Mouse (Mus musculus): ENCODE results near the gene Bloc1s3. TPM values are rescaled to one million over a fixed set of nuclear protein-coding genes. Genes with fewer than 3 reads are reported as not detected.
A peak's percentile ranks its signal among the peaks of the same experiment; 100 is the strongest.

The Bloc1s3 gene
- polyA plus RNA-seq, 1 experiment from 2014 or later, result 4.3 TPM

DNA sequence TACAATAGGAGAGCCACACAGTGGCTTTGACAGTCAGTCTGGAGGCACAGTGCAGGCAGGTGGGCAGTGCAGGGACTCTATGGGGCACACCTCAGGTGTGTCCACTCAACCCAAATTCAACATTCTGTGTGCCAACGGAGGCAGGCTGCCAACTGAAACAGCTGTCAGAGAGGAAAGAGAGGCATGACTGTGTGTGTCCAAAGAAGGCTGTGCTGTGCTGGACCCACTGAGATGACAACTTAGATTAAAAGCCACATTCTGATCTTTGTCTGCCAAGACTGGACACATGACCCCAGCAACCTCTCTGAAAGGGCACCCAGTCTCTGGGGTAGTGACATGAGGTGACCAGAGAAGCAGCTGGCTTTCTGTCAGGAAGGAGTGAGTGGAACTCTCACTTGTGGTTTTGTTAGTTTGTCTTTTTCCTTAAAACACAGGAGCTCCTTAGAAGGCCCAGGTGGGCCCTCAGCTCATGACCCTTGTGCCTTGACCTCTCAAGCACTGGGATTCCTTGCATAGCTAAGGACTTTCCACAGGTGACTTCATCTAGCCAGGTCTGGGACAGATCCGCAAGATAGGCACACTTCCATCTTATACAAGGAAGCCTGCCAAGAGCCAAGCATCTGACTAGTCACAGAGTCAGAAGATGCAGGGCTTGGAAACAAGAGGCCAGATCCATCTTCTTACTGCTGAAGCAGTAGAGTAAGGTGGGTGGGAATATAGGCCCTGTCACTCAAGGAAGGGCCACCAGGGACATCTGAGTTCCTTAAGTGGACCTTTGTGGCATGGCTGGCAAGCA is 32.8 kb upstream of the Bloc1s3 start:
- no peak for ATAC-seq (ENCODE audit: low FRiP score, low read depth)
- Histone ChIP-seq H3K27ac (replicated peaks) (no peak overlapping the region), H3K4me3 (no peak overlapping the region), H3K9me3 (no peaks in the 10 kb centered on the region), H3K36me3 (no peaks in the 10 kb centered on the region), H3K27me3 (no peaks in the 10 kb centered on the region), H3K4me1 (peaks cover 16% of the 10 kb centered on the region), H3K4me2 (replicated peaks) (no peak overlapping the region), H3K9ac (replicated peaks) (no peak overlapping the region)
- 92% methylated on average over 2 of the region's 2 CpGs for WGBS

DNA sequence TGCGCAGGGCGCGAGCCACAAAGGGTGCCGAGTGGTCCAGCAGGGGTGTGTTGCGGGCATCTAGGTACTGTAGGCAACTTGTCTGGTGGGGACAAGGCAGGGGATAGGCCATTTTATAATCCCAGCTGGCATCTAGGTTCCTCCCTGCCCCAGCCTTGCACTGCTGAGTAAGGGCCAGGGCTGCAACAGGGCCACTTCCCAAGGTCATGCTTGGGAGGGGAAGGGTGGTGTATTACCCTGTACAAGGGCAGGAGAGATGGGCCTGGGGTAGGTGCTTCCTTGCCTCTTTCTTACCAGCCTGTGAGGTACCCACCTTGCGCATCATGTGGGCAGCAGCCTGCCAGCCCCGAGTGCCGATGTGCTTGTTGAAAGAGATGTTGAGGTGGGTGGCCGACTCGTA is 26.5 kb upstream of the Bloc1s3 start:
- ATAC-seq (ENCODE audit: low FRiP score, low read depth), result no peak
- no peaks in the 10 kb centered on the region for H3K27me3 ChIP-seq
- no peak overlapping the region for H3K4me3 ChIP-seq
- 0 out of 2 replicates have a peak, but pooled peaks cover 3% of the 10 kb centered on the region for H3K4me1 ChIP-seq
- no peaks in the 10 kb centered on the region for H3K9me3 ChIP-seq
- WGBS, result 98% methylated on average over 10 of the region's 10 CpGs
- peaks cover 59% of the 10 kb centered on the region for H3K36me3 ChIP-seq
- H3K9ac ChIP-seq (replicated peaks), result no peak overlapping the region
- H3K27ac ChIP-seq (replicated peaks), result no peak overlapping the region
- H3K4me2 ChIP-seq (replicated peaks), result no peak overlapping the region

DNA sequence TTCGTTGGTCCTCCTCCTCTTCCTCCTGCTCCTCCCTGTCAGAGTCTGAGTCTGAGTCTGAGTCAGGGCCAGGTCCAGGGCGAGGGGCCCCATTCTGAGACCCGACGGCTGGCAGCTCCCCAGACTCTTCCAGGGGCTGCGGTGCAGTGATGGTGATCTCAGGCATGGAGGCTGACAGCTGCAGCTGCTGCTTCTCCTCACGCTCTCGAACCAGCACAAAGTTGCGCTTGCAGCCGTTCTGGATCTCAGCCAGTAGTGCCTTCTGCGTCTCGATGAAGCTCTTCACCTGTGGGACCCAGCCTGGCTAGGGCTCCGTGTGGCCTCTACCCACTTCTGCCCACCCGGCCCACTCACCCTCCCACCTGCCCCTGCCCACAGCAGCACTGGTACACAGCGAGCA is 24.1 kb upstream of the Bloc1s3 start:
- no peak overlapping the region for H3K4me2 ChIP-seq (replicated peaks)
- no peak overlapping the region for H3K4me3 ChIP-seq
- H3K9ac ChIP-seq (replicated peaks), result no peak overlapping the region
- ATAC-seq (ENCODE audit: low FRiP score, low read depth), result no peak
- H3K4me1 ChIP-seq, result no peaks in the 10 kb centered on the region
- peaks cover 70% of the 10 kb centered on the region for H3K36me3 ChIP-seq
- WGBS, result 95% methylated on average over 14 of the region's 14 CpGs
- no peak overlapping the region for H3K27ac ChIP-seq (replicated peaks)
- H3K9me3 ChIP-seq, result no peaks in the 10 kb centered on the region
- no peaks in the 10 kb centered on the region for H3K27me3 ChIP-seq

DNA sequence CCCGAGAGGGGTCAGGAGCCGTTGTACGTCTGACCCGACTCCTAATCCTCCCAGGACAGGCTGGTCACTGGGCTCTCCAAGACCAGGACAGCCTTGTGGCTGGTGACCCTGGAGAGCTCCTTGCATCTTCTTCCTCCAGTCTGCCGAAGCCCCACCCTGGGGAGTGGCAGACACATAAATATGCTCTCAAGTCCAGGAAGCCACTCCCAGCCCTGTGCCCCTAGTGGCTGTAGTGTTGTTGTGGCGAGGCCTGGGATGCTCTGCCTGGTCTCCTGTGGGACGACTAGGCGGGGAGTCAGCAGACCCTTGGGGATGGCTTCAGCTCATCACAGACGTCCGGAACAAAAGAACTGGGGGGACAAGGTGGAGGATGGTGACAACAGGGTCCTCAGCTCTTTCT is 22.9 kb upstream of the Bloc1s3 start:
- no peak for ATAC-seq (ENCODE audit: low FRiP score, low read depth)
- 81% methylated on average over 10 of the region's 10 CpGs for WGBS
- Histone ChIP-seq H3K4me3 (no peak overlapping the region), H3K4me1 (no peaks in the 10 kb centered on the region), H3K27me3 (0 out of 2 replicates have a peak, but pooled peaks cover 3% of the 10 kb centered on the region), H3K27ac (replicated peaks) (no peak overlapping the region), H3K9ac (replicated peaks) (no peak overlapping the region), H3K9me3 (no peaks in the 10 kb centered on the region), H3K4me2 (replicated peaks) (no peak overlapping the region), H3K36me3 (peaks cover 70% of the 10 kb centered on the region)

DNA sequence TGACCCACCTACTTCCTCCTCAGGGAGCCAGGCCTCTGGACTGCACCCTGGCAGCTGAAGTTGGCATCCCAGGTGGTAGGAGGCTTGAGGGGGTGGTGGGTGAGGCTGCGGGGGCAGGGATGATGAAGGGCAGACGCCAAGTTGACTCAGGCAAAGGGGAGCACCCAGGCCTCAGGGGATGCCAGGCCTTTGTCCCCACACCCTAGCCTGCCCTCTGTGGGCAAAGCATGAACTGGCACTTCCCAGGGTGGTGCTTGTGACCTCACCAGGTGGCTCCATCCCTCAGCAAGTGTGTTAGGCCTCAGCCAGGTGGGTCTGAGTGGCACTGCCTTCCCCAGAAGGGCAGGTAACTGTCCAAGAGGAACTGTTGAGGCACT is 16.9 kb upstream of the Bloc1s3 start:
- Histone ChIP-seq H3K27ac (replicated peaks) (no peak overlapping the region), H3K27me3 (peaks cover 63% of the 10 kb centered on the region), H3K36me3 (peaks cover 16% of the 10 kb centered on the region; the same call in 1 of the 2 replicates), H3K4me2 (replicated peaks) (no peak overlapping the region), H3K4me1 (peaks cover 22% of the 10 kb centered on the region), H3K9ac (replicated peaks) (no peak overlapping the region), H3K4me3 (no peak overlapping the region), H3K9me3 (no peaks in the 10 kb centered on the region)
- WGBS, result 56% methylated on average over 2 of the region's 2 CpGs
- ATAC-seq (ENCODE audit: low FRiP score, low read depth), result no peak

DNA sequence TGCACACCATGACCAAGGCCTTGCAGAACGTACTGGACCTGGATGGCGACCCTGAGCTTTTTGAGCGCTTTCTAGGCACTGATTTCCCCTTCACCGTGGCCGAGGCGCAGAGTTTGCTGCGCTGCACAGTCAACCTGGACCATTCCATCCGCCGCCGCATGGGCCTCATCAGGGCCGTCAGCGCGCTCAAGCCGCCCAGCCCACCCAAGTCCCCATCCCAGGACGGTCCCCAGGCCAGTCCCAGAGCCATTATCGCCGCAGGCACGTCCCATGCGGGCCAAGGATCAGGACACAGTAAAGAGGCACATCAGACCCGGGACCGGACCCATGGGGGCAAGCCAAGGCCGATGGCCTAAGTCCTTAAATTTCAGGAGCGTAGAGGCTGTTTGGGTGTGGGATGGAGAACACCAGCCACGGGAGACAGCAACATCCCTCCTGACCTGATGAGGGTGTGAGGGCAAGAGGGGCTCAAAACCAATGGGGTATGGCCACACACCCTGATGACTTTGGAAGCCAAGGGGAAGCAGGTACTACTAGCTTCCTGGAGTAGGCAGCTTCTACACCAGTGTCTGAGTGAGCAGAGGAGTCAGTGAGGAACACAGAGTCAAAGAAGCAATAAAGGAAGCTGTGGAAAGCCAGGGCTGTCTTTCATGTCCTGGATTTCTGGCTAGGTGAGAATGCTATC is 16.4 kb upstream of the Bloc1s3 start:
- Histone ChIP-seq H3K27ac (replicated peaks) (no peak overlapping the region), H3K4me1 (peaks cover 27% of the 10 kb centered on the region), H3K4me3 (peak overlapping the region; percentile 42), H3K36me3 (peaks cover 10% of the 10 kb centered on the region; the same call in 1 of the 2 replicates), H3K4me2 (replicated peaks) (peak overlapping the region; percentile 68), H3K27me3 (peaks cover 68% of the 10 kb centered on the region), H3K9ac (replicated peaks) (peak overlapping the region; percentile 44; the same call in 1 of the 2 replicates), H3K9me3 (no peaks in the 10 kb centered on the region)
- 14% methylated on average over 24 of the region's 24 CpGs for WGBS
- peak; percentile 39; the same call in 1 of the 2 replicates for ATAC-seq (ENCODE audit: low FRiP score, low read depth)

DNA sequence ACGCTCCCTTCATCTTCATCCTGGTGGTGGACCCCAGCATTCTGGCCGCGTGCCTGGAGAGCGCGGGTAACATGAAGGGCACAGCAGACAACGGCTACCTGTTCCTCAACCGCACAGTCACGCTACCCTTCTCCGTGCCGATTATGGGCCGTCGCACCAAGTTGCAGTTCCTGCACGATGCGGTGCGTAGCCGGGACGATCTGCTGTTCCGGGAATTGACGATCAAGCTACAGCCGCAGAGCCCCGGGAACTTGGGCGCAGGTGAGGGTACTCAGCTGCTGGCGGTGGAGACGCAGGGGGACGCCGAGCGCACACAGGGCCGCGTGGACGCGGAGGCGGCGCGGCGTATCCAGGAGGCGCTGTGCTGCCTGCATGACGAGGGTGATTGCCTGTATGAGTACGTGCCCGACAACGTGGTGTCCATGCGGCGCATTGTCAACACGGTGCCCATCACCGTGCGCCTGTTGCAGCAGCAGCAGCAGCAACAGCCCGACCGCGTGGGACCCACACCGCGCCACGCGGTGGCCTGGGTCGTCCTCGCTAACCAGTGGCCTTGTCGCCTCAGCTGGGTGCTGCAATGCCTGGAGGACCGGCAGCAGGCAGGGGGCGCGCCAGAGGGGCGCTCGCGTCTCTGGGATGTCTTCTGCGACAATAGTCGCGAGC is 15.7 kb upstream of the Bloc1s3 start:
- Histone ChIP-seq H3K36me3 (peaks cover 4% of the 10 kb centered on the region; the same call in 1 of the 2 replicates), H3K27me3 (peaks cover 75% of the 10 kb centered on the region), H3K4me2 (replicated peaks) (peak overlapping the region; percentile 68), H3K4me3 (peak overlapping the region; percentile 42), H3K4me1 (peaks cover 28% of the 10 kb centered on the region), H3K9ac (replicated peaks) (peak overlapping the region; percentile 44), H3K27ac (replicated peaks) (no peak overlapping the region), H3K9me3 (no peaks in the 10 kb centered on the region)
- ATAC-seq (ENCODE audit: low FRiP score, low read depth), result peak; percentile 55
- WGBS, result 2% methylated on average over 64 of the region's 64 CpGs

DNA sequence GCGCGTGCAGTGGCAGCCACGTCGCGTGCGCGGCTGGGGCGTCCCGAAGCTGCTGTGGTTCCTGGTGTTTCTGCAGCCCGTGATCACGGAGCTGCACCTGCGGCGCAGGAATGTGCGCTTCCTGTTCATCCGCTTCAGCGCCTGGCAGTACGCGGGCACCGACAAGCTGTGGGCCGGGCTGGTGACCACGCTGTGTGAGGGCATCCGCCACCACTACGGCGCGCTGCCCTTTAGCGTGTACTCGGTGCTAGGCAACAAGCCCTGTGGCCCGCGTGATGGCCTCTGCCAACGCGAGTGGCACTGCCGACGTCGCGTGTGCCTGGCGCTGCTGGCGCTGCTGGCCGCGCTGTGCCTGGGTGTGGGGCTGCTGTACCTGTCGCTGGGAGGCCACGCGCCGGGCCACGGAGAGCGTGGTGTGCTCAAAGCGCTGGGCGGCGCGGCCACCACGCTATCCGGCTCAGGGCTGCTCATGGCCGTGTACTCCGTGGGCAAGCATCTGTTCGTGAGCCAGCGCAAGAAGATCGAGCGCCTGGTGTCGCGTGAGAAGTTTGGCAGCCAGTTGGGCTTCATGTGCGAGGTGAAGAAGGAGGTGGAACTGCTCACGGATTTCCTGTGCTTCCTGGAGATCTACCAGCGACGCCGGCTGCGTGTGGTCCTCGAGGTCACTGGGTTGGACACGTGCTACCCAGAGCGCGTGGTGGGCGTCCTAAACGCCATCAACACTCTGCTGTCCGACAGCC is 15.0 kb upstream of the Bloc1s3 start:
- no peak overlapping the region for H3K27ac ChIP-seq (replicated peaks)
- WGBS, result 14% methylated on average over 72 of the region's 72 CpGs
- peak overlapping the region; percentile 68 for H3K4me2 ChIP-seq (replicated peaks)
- H3K27me3 ChIP-seq, result peaks cover 82% of the 10 kb centered on the region
- H3K36me3 ChIP-seq, result no peaks in the 10 kb centered on the region
- H3K9me3 ChIP-seq, result no peaks in the 10 kb centered on the region
- peak overlapping the region; percentile 42 for H3K4me3 ChIP-seq
- 0 out of 2 replicates have a peak overlapping the region, but pooled peaks have one; percentile 28 for H3K9ac ChIP-seq (replicated peaks)
- peaks cover 28% of the 10 kb centered on the region for H3K4me1 ChIP-seq
- ATAC-seq (ENCODE audit: low FRiP score, low read depth), result 0 out of 2 replicates have a peak, but pooled peaks have one; percentile 4

DNA sequence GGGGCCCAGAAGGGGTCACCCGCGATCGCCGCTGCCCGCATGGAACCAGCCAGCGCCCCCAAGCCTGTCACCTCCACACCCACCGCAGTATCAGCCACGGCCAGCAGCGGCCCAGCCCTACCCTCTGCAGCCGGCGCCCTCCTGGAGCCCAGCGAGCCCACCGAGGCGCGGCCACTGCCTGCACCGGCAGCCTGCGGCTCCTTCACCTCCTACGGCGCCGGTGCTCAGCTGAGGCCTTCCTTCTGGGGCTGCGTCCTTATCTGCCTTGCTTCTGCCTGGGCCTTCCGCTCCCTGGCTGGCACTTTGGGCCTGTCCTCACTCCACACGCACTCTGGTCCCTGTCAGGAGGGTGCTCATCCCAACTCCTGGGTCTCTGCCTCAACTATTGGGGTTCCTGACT is 11.9 kb upstream of the Bloc1s3 start:
- no peak for ATAC-seq (ENCODE audit: low FRiP score, low read depth)
- Histone ChIP-seq H3K36me3 (no peaks in the 10 kb centered on the region), H3K4me3 (peak overlapping the region; percentile 31), H3K9ac (replicated peaks) (peak overlapping the region; percentile 49; the same call in 1 of the 2 replicates), H3K27ac (replicated peaks) (no peak overlapping the region), H3K4me1 (peaks cover 34% of the 10 kb centered on the region), H3K9me3 (no peaks in the 10 kb centered on the region), H3K27me3 (peaks cover 90% of the 10 kb centered on the region), H3K4me2 (replicated peaks) (peak overlapping the region; percentile 50)
- 6% methylated on average over 22 of the region's 23 CpGs for WGBS

DNA sequence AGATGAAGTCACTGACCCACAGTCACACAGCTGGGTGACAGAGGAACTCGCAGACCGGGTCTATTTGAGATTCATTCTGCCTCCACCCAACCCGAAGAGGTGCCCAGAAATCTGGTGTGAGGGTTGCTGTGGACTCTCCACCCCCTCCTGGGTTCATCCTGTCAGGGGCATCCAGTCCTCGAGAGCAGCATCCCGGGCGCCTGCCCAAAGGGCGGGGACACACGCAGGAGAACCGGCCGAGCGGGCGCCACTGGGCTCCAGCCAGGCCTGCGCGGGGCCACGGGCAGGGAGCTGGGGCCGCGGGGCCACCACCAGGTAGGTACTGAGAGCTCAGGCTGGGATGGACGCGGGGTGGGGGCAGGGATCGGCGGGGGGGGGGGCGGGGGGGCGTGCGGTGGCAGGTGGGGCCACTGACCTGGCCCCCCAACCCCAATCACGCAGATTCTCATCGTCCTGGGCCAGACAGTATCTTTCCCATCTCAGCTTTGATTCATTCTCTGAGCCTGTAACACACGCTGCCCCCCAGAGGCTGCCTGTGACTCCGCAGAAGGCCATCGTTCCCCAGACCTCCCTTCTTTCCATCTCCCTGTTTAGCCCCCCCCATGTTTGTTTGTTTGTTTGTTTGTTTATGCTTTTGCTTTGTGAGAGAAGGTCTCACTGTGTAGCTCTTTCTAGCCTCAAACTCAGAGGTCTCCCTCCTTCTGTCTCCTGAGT is 9.6 kb upstream of the Bloc1s3 start, which contains the start of gene Nkpd1:
TSS of gene Nkpd1 (plus strand) at position 187 of the 714 bp plus-strand sequence.
- Histone ChIP-seq H3K4me2 (replicated peaks) (peak within 1 kb of the TSS; percentile 51), H3K9me3 (no peaks in the 10 kb centered on the region), H3K27me3 (peaks cover 74% of the 10 kb centered on the region), H3K27ac (replicated peaks) (no peak within 1 kb of the TSS), H3K9ac (replicated peaks) (peak within 1 kb of the TSS; percentile 39; the same call in 1 of the 2 replicates), H3K36me3 (no peaks in the 10 kb centered on the region), H3K4me1 (peaks cover 16% of the 10 kb centered on the region), H3K4me3 (peak within 1 kb of the TSS; percentile 27)
- no peak for ATAC-seq (ENCODE audit: low FRiP score, low read depth)
- 8% methylated on average over 21 of the region's 29 CpGs for WGBS

DNA sequence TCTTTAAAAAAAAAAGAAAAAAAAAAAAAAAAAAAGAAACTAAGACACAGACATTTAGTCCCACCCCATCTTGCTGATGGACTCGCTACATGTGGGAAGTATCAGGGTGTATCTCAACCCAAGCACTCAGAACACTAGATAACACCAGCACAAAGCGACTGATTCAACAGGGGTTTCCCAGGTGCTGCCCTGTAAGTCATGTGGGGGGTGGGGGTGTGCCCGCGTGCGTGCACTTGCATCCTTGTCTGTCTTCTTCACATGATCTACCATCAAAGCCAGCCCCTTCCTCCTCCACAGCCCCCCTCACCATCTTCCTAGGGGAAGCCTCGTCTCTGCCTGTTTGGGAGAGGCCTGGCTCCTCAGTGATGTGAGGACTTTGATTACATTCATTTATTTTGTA is 4.2 kb upstream of the Bloc1s3 start:
- no peak overlapping the region for H3K9ac ChIP-seq (replicated peaks)
- H3K4me3 ChIP-seq, result no peak overlapping the region
- WGBS, result 87% methylated on average over 6 of the region's 6 CpGs
- H3K27me3 ChIP-seq, result peaks cover 21% of the 10 kb centered on the region
- no peaks in the 10 kb centered on the region for H3K36me3 ChIP-seq
- no peak overlapping the region for H3K4me2 ChIP-seq (replicated peaks)
- H3K4me1 ChIP-seq, result peaks cover 11% of the 10 kb centered on the region
- H3K9me3 ChIP-seq, result no peaks in the 10 kb centered on the region
- H3K27ac ChIP-seq (replicated peaks), result no peak overlapping the region
- ATAC-seq (ENCODE audit: low FRiP score, low read depth), result no peak
